Mouse (Mus musculus): Measurements from ENCODE around the gene Etv4. TPM values are rescaled to one million over a fixed set of nuclear protein-coding genes. Genes with fewer than 3 reads are reported as not detected.

Gene Etv4
- total RNA-seq, 2 experiments from 2014 or later: 2.4 to 2.5 TPM

GRCm38 (mm10) chr11:101725043-101725442 lies 60.1 kb downstream of the Etv4 start:
- no peak for DNase-seq (ENCODE audit: low spot score)

GRCm38 (mm10) chr11:101719986-101720520 lies 65.1 kb downstream of the Etv4 start:
- DNase-seq (ENCODE audit: low spot score): no peak

Other genes starting within 250 kb of the Etv4 start
- under 1 TPM in 1 of 2 experiments, not detected in 1; 0.34 TPM for gene Brca1, start 233.4 kb downstream of the Etv4 start, total RNA-seq (2021)
- 10 to 100 TPM; 63.0 to 66.2 TPM for gene Nbr1, start 233.2 kb downstream of the Etv4 start, total RNA-seq (2021)
- gene Tmem106a, start 203.1 kb downstream of the Etv4 start, total RNA-seq (2021): 1 to 10 TPM; 1.5 to 2.4 TPM
- gene Gm11634, start 186.1 kb downstream of the Etv4 start, total RNA-seq (2021): not detected
- gene Rdm1, start 158.2 kb downstream of the Etv4 start, total RNA-seq (2021): 10 to 100 TPM; 30.1 to 31.5 TPM
- gene Arl4d, start 119.8 kb downstream of the Etv4 start, total RNA-seq (2021): 10 to 100 TPM in 1 of 2 experiments, 1 to 10 TPM in 1; 6.1 to 23.4 TPM
- 10 to 100 TPM; 13.9 to 14.3 TPM for gene Dhx8, start 52.5 kb downstream of the Etv4 start, total RNA-seq (2021)
- gene Meox1, start 109.0 kb upstream of the Etv4 start, total RNA-seq (2021): 1 to 10 TPM; 1.3 to 3.8 TPM
- not detected for gene Sost, start 181.6 kb upstream of the Etv4 start, total RNA-seq (2021)
- not detected for gene Cfap97d1, start 198.9 kb upstream of the Etv4 start, total RNA-seq (2021)
- gene Dusp3, start 201.6 kb upstream of the Etv4 start, total RNA-seq (2021): 100 to 1,000 TPM; 153 to 161 TPM
- 10 to 100 TPM; 15.7 to 24.5 TPM for gene Mpp3, start 243.1 kb upstream of the Etv4 start, total RNA-seq (2021)